Mouse (Mus musculus) left cerebral cortex, adult 2 months (tissue): Measurements from ENCODE around the gene Traf1. TPM values are rescaled to one million over a fixed set of nuclear protein-coding genes. Genes with fewer than 3 reads are reported as not detected.
A peak's percentile ranks its signal among the peaks of the same experiment; 100 is the strongest.

ENCODE experiments used
- DNase-seq, 2 experiments: peaks; one replicate each; pipeline ENCODE4 v3.0.0; 2021 to 2022; ENCODE audit warnings: low spot score in 2 of 2, mixed read lengths in 1 of 2; ENCODE audit errors: extremely low spot score in 1 of 2
- H3K27ac ChIP-seq: fragments of 200-600 bp; 2 replicates; pipeline ENCODE4 v1.8.1; 2022
- H3K4me3 ChIP-seq: fragments of 200-600 bp; 2 replicates; pipeline ENCODE4 v1.8.1; 2022
- CTCF ChIP-seq: fragments of 200-600 bp; IDR thresholded peaks from 2 replicates; pipeline ENCODE4 v1.8.1; 2022; ENCODE audit warnings: antibody characterized with exemption, mild to moderate bottlenecking, moderate library complexity
- intact Hi-C: fragments of 180-260 bp; cut with DNase I; formaldehyde crosslinking; loops from one replicate; pipeline ENCODE4 v1.15.1; 2025
- total RNA-seq, 2 experiments: library from RNA; stranded (reverse); gene quantifications; 2 replicates each; pipeline ENCODE4 v1.2.3; 2021

Gene Traf1
- total RNA-seq, 2 experiments from 2014 or later, result 1.3 to 1.6 TPM

- no peak for TF ChIP-seq CTCF
- DNase-seq, result peak; percentile 19 to 35
- intact Hi-C loops, result loop anchor here (2.0 kb wide), 1 partner anchor 17 kb away; no protein-coding TSS in a partner anchor
- no peak overlapping the region for H3K4me3 ChIP-seq
- H3K27ac ChIP-seq, result no peak overlapping the region
Measured at GRCm38 (mm10) chr2:34982096-34982724, 20.6 kb upstream of the Traf1 start.

GRCm38 (mm10) chr2:34979459-34980011, 18.0 kb upstream of the Traf1 start:
- H3K4me3 ChIP-seq, result no peak overlapping the region
- no peak for TF ChIP-seq CTCF
- DNase-seq, result no peak
- H3K27ac ChIP-seq, result no peak overlapping the region
- intact Hi-C loops, result no loop called here

GRCm38 (mm10) chr2:34978226-34978625, 16.7 kb upstream of the Traf1 start:
- TF ChIP-seq CTCF, result no peak
- DNase-seq, result no peak
- intact Hi-C loops, result no loop called here
- no peak overlapping the region for H3K27ac ChIP-seq
- H3K4me3 ChIP-seq, result no peak overlapping the region

- H3K4me3 ChIP-seq, result no peak overlapping the region
- H3K27ac ChIP-seq, result no peak overlapping the region
- no peak for DNase-seq
- TF ChIP-seq CTCF, result no peak
- intact Hi-C loops, result no loop called here
Measured at GRCm38 (mm10) chr2:34976945-34977658, 15.5 kb upstream of the Traf1 start.

GRCm38 (mm10) chr2:34976447-34976846, 14.9 kb upstream of the Traf1 start:
- intact Hi-C loops, result no loop called here

GRCm38 (mm10) chr2:34973087-34973486, 11.5 kb upstream of the Traf1 start:
- Histone ChIP-seq H3K4me3 (no peak overlapping the region), H3K27ac (no peak overlapping the region)
- no peak for DNase-seq
- intact Hi-C loops, result no loop called here
- TF ChIP-seq CTCF, result no peak

More at GRCm38 (mm10) chr2:34976447-34976846, 14.9 kb upstream of the Traf1 start:
- TF ChIP-seq CTCF, result no peak
- Histone ChIP-seq H3K27ac (no peak overlapping the region), H3K4me3 (no peak overlapping the region)
- no peak for DNase-seq

- no peak for TF ChIP-seq CTCF
- intact Hi-C loops, result no loop called here
- no peak overlapping the region for H3K27ac ChIP-seq
Measured at GRCm38 (mm10) chr2:34971080-34971888, 9.7 kb upstream of the Traf1 start.

GRCm38 (mm10) chr2:34970092-34970750, 8.6 kb upstream of the Traf1 start:
- peak; percentile 67 for TF ChIP-seq CTCF
- intact Hi-C loops, result no loop called here
- H3K4me3 ChIP-seq, result no peak overlapping the region
- no peak overlapping the region for H3K27ac ChIP-seq
- DNase-seq, result peak; percentile 23 to 47

More at GRCm38 (mm10) chr2:34971080-34971888, 9.7 kb upstream of the Traf1 start:
- H3K4me3 ChIP-seq, result no peak overlapping the region
- no peak for DNase-seq

- intact Hi-C loops, result no loop called here
- no peak for DNase-seq
- no peak for TF ChIP-seq CTCF
Measured at GRCm38 (mm10) chr2:34969166-34969565, 7.6 kb upstream of the Traf1 start.

GRCm38 (mm10) chr2:34966243-34966934, 4.8 kb upstream of the Traf1 start:
- TF ChIP-seq CTCF, result no peak
- intact Hi-C loops, result no loop called here
- no peak overlapping the region for H3K4me3 ChIP-seq
- no peak for DNase-seq
- H3K27ac ChIP-seq, result no peak overlapping the region

More at GRCm38 (mm10) chr2:34969166-34969565, 7.6 kb upstream of the Traf1 start:
- H3K4me3 ChIP-seq, result no peak overlapping the region
- H3K27ac ChIP-seq, result no peak overlapping the region

- intact Hi-C loops, result no loop called here
- DNase-seq, result no peak
- no peak for TF ChIP-seq CTCF
- Histone ChIP-seq H3K4me3 (no peak overlapping the region), H3K27ac (no peak overlapping the region)
Measured at GRCm38 (mm10) chr2:34965806-34966205, 4.2 kb upstream of the Traf1 start.
